In genomic region chr19:38223905-38224684, GRCm38 (mm10) we compare ENCODE assay signal across 7 mouse cellular contexts. TPM values are rescaled to one million over a fixed set of nuclear protein-coding genes. Genes with fewer than 3 reads are reported as not detected.
A peak's percentile ranks its signal among the peaks of the same experiment; 100 is the strongest.
DNase-seq lines count a peak whose midpoint lies in the region; ATAC-seq lines count a peak whose summit lies in the region.

Gene Fra10ac1 (minus strand): TSS chr19:38224156.

- H3K9me3 ChIP-seq in embryonic facial prominence, embryonic 10.5 days, result 0 out of 2 replicates have a peak, but pooled peaks cover 4% of the 10 kb centered on the region
- H3K9me3 ChIP-seq in limb, embryonic 11.5 days (ENCODE audit: control insufficient read depth, low read length), result no peaks in the 10 kb centered on the region
- H3K9me3 ChIP-seq in midbrain, embryonic 14.5 days (ENCODE audit: control insufficient read depth, low read length), result no peaks in the 10 kb centered on the region

- H3K4me1 ChIP-seq in embryonic facial prominence, embryonic 10.5 days, result peaks cover 10% of the 10 kb centered on the region
- peaks cover 3% of the 10 kb centered on the region; the same call in 1 of the 2 replicates for H3K4me1 ChIP-seq in limb, embryonic 11.5 days (ENCODE audit: control insufficient read depth, insufficient read depth, low read length)
- peaks cover 8% of the 10 kb centered on the region; the same call in 1 of the 2 replicates for H3K4me1 ChIP-seq in midbrain, embryonic 14.5 days (ENCODE audit: control insufficient read depth, insufficient read depth, low read length)

- H3K4me2 ChIP-seq in limb, embryonic 11.5 days (ENCODE audit: low read depth, severe bottlenecking), result peak within 1 kb of the TSS; percentile 66
- H3K4me2 ChIP-seq in midbrain, embryonic 14.5 days (ENCODE audit: low read length), result peak within 1 kb of the TSS; percentile 79

- H3K27ac ChIP-seq in embryonic facial prominence, embryonic 10.5 days (replicated peaks), result peak within 1 kb of the TSS; percentile 90
- peak within 1 kb of the TSS; percentile 57 for H3K27ac ChIP-seq in limb, embryonic 11.5 days (replicated peaks; ENCODE audit: low read depth, low read length)
- H3K27ac ChIP-seq in midbrain, embryonic 14.5 days (replicated peaks; ENCODE audit: low read depth, low read length), result peak within 1 kb of the TSS; percentile 97

- no peaks in the 10 kb centered on the region for H3K27me3 ChIP-seq in embryonic facial prominence, embryonic 10.5 days (replicated peaks; ENCODE audit: low read depth, poor library complexity, severe bottlenecking)
- H3K27me3 ChIP-seq in limb, embryonic 11.5 days (ENCODE audit: control insufficient read depth, insufficient read depth, low read length), result no peaks in the 10 kb centered on the region
- no peaks in the 10 kb centered on the region for H3K27me3 ChIP-seq in midbrain, embryonic 14.5 days (ENCODE audit: control insufficient read depth, insufficient read depth, low read length)

- WGBS in embryonic facial prominence, embryonic 10.5 days, result under 1% methylated on average over 49 of the region's 49 CpGs
- WGBS in limb, embryonic 11.5 days, result 0% methylated on average over 49 of the region's 49 CpGs
- WGBS in midbrain, embryonic 14.5 days, result under 1% methylated on average over 49 of the region's 49 CpGs

- peak within 1 kb of the TSS; percentile 70 for H3K9ac ChIP-seq in limb, embryonic 11.5 days (ENCODE audit: low read length)
- peak within 1 kb of the TSS; percentile 75 for H3K9ac ChIP-seq in midbrain, embryonic 14.5 days (replicated peaks; ENCODE audit: low read length)

- H3K4me3 ChIP-seq in embryonic facial prominence, embryonic 10.5 days, result peak within 1 kb of the TSS; percentile 81
- H3K4me3 ChIP-seq in limb, embryonic 11.5 days (ENCODE audit: low read depth, low read length), result peak within 1 kb of the TSS; percentile 72
- H3K4me3 ChIP-seq in midbrain, embryonic 14.5 days (replicated peaks; ENCODE audit: low read depth, low read length), result peak within 1 kb of the TSS; percentile 47

- peak; percentile 99 for ATAC-seq in granulocyte monocyte progenitor cell, adult 5-6 weeks (replicated peaks; ENCODE audit: poor library complexity, severe bottlenecking)
- ATAC-seq in limb, embryonic 11.5 days (ENCODE audit: insufficient number of reproducible peaks, low FRiP score, low TSS enrichment, low read depth), result peak; percentile 92
- peak; percentile 97 for ATAC-seq in midbrain, embryonic 14.5 days (ENCODE audit: low FRiP score, low TSS enrichment)

- peak; percentile 94 for DNase-seq in adrenal gland, postnatal 10 days
- DNase-seq in embryonic facial prominence, embryonic 10.5 days (ENCODE audit: low spot score), result peak; percentile 91
- peak; percentile 86 for DNase-seq in kidney, adult 11 months
- peak; percentile 95 for DNase-seq in limb, embryonic 11.5 days (ENCODE audit: low spot score)
- DNase-seq in midbrain, embryonic 14.5 days, result peak; percentile 95
- DNase-seq in spleen, adult 18-20 months, result peak; percentile 74 to 85

- H3K36me3 ChIP-seq in embryonic facial prominence, embryonic 10.5 days (replicated peaks), result peaks cover 6% of the 10 kb centered on the region
- no peaks in the 10 kb centered on the region for H3K36me3 ChIP-seq in limb, embryonic 11.5 days (ENCODE audit: control insufficient read depth, insufficient read depth, low read length)
- H3K36me3 ChIP-seq in midbrain, embryonic 14.5 days (ENCODE audit: control insufficient read depth, insufficient read depth, low read length), result 0 out of 2 replicates have a peak, but pooled peaks cover 4% of the 10 kb centered on the region

RNA-seq across cellular contexts. Expression of gene Fra10ac1, which starts in this region (rescaled TPM):
- 10 to 100 TPM; 13.4 to 18.8 TPM for total RNA-seq in adrenal gland, postnatal 10 days (2021)
- polyA plus RNA-seq in embryonic facial prominence, embryonic 10.5 days (2016; fragmentation: Nextera tagmentation; extraction: Ambion mirVana), result 44.1 and 44.6 TPM in 2 replicates
- 23.0 and 36.0 TPM in 2 replicates for total RNA-seq in granulocyte monocyte progenitor cell, adult 5-6 weeks (2014; fragmentation: Nextera tagmentation)
- total RNA-seq in granulocyte monocyte progenitor cell, adult 5-6 weeks (2017), result 41.0 and 45.0 TPM in 2 replicates
- 48.2 and 48.7 TPM in 2 replicates for polyA plus RNA-seq in limb, embryonic 11.5 days (2014; fragmentation: Nextera tagmentation; extraction: Ambion mirVana)
- 40.3 and 41.0 TPM in 2 replicates for polyA plus RNA-seq in midbrain, embryonic 14.5 days (2014; fragmentation: Nextera tagmentation; extraction: Ambion mirVana)

Comparison
In these comparisons a context has a peak if more than half of its experiments do, and no peak if none do; other contexts are left out.
1. Peak in every context shown above with its lines: DNase-seq, ATAC-seq, H3K4me3 ChIP-seq and H3K27ac ChIP-seq.